Mouse (Mus musculus) ES-Bruce4 (cell line): ENCODE measurements around the gene Dguok. TPM values are rescaled to one million over a fixed set of nuclear protein-coding genes. Genes with fewer than 3 reads are reported as not detected.

Source experiments
- H3K27ac ChIP-seq: 2 replicates; pipeline ENCODE4 v1.5.1; 2012; ENCODE audit warnings: low read length, inconsistent platforms; ENCODE audit not compliant: insufficient read depth
- H3K27me3 ChIP-seq: 2 replicates; pipeline ENCODE4 v1.6.1; 2012; ENCODE audit warnings: mild to moderate bottlenecking, low read length, inconsistent platforms; ENCODE audit not compliant: control insufficient read depth, poor library complexity, insufficient read depth, severe bottlenecking
- H3K36me3 ChIP-seq: 2 replicates; pipeline ENCODE4 v1.6.1; 2012; ENCODE audit warnings: inconsistent platforms, mild to moderate bottlenecking, low read length, moderate library complexity; ENCODE audit not compliant: control insufficient read depth, poor library complexity, insufficient read depth, severe bottlenecking
- H3K4me1 ChIP-seq: one replicate; pipeline ENCODE4 v1.8.1; 2011; ENCODE audit warnings: low read length; ENCODE audit not compliant: control insufficient read depth, insufficient read depth
- H3K4me3 ChIP-seq: 2 replicates; pipeline ENCODE4 v1.5.1; 2011; ENCODE audit warnings: low read depth, mild to moderate bottlenecking, low read length
- H3K9ac ChIP-seq: 2 replicates; pipeline ENCODE4 v1.6.1; 2012; ENCODE audit warnings: low read depth, mild to moderate bottlenecking, inconsistent platforms; ENCODE audit not compliant: poor library complexity, severe bottlenecking
- H3K9me3 ChIP-seq: replicated peaks from 2 replicates; pipeline ENCODE4 v1.6.1; 2012; ENCODE audit warnings: mild to moderate bottlenecking, low read length, inconsistent platforms; ENCODE audit not compliant: control insufficient read depth, poor library complexity, insufficient read depth, severe bottlenecking
- CTCF ChIP-seq: IDR thresholded peaks from one replicate; pipeline ENCODE4 v1.8.1; 2011; ENCODE audit warnings: low read depth, low read length
- EP300 ChIP-seq: IDR thresholded peaks from 2 replicates; pipeline ENCODE4 v1.6.1; 2011; ENCODE audit warnings: low read depth, low read length; ENCODE audit not compliant: insufficient read depth
- POLR2A ChIP-seq: IDR thresholded peaks from one replicate; pipeline ENCODE4 v1.8.1; 2011; ENCODE audit warnings: low read length; ENCODE audit not compliant: insufficient read depth
- polyA plus RNA-seq: library from polyadenylated mRNA; stranded (reverse); fragments of >200 nt; gene quantifications from 2 replicates; pipeline ENCODE4 v1.2.4, GENCODE M21; 2011; ENCODE audit warnings: low read depth; ENCODE audit not compliant: missing spikeins, insufficient read depth, insufficient read length

Gene Dguok
- polyA plus RNA-seq, 1 experiment, result 48.0 TPM

DNA sequence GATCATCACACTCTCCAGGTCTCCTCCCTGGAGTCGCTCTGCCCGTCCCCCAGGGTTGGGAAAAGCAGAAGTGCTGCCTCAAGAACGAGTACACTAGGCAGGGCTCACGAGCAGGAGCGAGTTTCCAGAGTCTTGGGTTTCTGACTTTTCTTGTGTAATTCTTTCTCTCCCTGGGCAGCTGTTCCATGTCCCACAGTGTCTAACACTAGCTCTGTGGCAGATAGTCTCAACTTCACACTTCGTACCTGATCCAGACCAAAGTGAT lies 30.0 kb upstream of the Dguok start:
- no peak overlapping the region for H3K4me3 ChIP-seq
- TF ChIP-seq POLR2A (no peak), CTCF (no peak), EP300 (no peak)
- no peak overlapping the region for H3K27ac ChIP-seq
- no peaks in the 10 kb centered on the region for H3K27me3 ChIP-seq
- no peak overlapping the region for H3K9ac ChIP-seq
- no peaks in the 10 kb centered on the region for H3K4me1 ChIP-seq
- H3K36me3 ChIP-seq, result no peaks in the 10 kb centered on the region
- H3K9me3 ChIP-seq, result no peaks in the 10 kb centered on the region

DNA sequence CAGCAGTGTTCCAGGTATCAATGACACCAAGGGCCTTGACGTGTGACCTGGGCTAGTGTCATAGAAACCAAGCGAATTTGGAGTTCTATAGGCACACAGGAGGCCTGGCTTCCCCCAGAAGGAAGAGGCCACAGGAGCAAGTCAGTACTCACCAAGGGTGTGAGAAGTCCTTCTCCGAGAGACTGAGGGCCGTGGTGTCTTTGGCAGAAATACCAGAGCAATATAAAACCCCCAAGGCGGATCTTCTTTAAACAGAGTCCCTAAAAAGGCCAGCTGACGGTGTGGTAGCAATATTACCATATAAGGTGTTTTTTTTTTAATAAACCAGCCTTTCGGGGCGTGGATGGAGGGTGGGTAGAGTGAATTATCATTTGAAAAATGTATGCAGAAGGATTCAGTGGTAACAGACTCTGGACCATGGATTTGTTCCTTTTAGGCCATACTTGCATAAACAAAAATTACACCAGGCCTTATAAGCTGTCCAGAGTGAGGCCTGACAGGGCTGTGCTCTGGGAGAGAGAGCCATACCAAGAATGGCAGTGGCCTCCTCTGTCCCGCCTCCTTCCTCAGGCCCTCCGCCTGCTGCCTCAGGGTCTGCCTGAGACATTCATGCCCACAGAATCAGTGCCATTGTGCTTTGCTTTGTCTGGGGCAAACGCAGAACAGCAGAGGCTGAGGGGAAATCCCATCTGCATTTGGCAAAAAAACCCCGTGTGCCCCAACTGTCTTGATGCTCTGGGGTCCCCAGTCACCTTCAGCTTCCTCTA lies 29.4 kb upstream of the Dguok start, which contains the start of gene Actg2:
TSS of gene Actg2 (minus strand) at position 238 of the 767 bp plus-strand sequence.
- H3K4me1 ChIP-seq, result no peaks in the 10 kb centered on the region
- no peak for TF ChIP-seq POLR2A
- no peak for TF ChIP-seq EP300
- no peak for TF ChIP-seq CTCF
- H3K9ac ChIP-seq, result no peak within 1 kb of the TSS
- H3K27ac ChIP-seq, result no peak within 1 kb of the TSS
- no peaks in the 10 kb centered on the region for H3K27me3 ChIP-seq
- no peak within 1 kb of the TSS for H3K4me3 ChIP-seq
- no peaks in the 10 kb centered on the region for H3K9me3 ChIP-seq
- H3K36me3 ChIP-seq, result no peaks in the 10 kb centered on the region

DNA sequence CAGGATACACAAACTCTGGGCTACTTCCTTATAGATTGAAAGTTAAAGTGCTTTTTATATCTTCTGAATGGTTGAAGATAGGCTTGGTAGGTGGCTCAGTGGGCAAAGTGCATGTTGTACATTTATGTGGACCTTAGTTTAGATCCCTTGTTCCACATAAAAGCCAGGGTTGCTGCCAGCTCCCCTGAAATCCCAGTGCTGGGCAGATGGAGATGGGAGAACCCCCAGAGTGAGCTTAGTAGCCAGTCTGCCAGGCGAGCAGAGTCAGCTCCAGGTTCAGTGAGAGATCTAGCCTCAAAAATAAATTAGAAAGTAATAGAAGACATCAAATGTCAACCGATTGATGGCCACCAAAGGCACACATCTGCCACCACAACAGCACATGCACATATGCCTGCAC lies 25.8 kb upstream of the Dguok start:
- no peak overlapping the region for H3K4me3 ChIP-seq
- no peak overlapping the region for H3K9ac ChIP-seq
- no peaks in the 10 kb centered on the region for H3K36me3 ChIP-seq
- no peaks in the 10 kb centered on the region for H3K9me3 ChIP-seq
- no peak overlapping the region for H3K27ac ChIP-seq
- H3K27me3 ChIP-seq, result no peaks in the 10 kb centered on the region
- no peak for TF ChIP-seq EP300
- TF ChIP-seq POLR2A, result no peak
- TF ChIP-seq CTCF, result no peak
- no peaks in the 10 kb centered on the region for H3K4me1 ChIP-seq

DNA sequence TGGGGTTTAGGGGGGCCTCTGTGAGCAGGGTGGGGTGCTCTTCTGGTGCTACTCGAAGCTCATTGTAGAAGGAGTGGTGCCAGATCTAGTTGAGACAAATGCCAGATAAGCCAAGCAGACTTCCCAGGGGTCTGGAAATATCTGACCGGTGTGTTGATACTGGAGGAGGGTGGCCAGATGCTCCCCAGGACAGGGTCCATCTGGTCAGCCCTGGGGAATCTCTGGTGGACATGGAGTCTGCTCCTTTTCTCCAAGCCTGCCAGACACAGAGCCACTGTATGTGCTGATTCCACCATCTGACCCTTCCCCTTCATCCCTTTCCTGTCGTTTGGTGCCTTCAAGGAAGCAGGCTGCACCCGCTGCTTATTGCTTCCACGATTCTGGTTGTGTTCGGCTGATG lies 16.4 kb upstream of the Dguok start:
- Histone ChIP-seq H3K27ac (no peak overlapping the region), H3K27me3 (no peaks in the 10 kb centered on the region)
- TF ChIP-seq EP300 (no peak), POLR2A (no peak), CTCF (no peak)

DNA sequence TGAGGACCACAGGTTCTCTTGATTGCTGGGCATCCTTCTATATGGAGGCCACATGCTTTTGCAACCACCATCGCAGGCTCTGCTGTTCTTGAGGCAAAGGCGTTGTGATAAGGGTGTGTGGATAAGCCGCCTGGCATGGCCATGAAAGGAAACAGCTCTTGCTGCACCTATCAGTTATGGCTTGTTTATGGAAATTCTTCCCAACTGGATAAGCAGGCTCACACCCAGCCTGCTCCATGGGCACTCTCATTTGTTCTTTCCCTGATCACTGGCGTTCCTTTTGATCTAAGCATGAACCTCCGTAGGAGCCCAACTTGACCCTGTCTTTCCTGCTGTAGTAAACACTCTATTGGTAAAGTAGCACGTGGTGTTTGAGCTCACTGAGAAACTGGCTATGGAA lies 15.0 kb upstream of the Dguok start:
- H3K36me3 ChIP-seq, result no peaks in the 10 kb centered on the region
- H3K27me3 ChIP-seq, result no peaks in the 10 kb centered on the region
- no peaks in the 10 kb centered on the region for H3K4me1 ChIP-seq
- no peaks in the 10 kb centered on the region for H3K9me3 ChIP-seq
- TF ChIP-seq POLR2A, result no peak
- TF ChIP-seq EP300, result no peak
- no peak for TF ChIP-seq CTCF
- no peak overlapping the region for H3K9ac ChIP-seq
- H3K4me3 ChIP-seq, result no peak overlapping the region
- H3K27ac ChIP-seq, result no peak overlapping the region

More for the DNA sequence above, 16.4 kb upstream of the Dguok start:
- no peak overlapping the region for H3K4me3 ChIP-seq
- H3K36me3 ChIP-seq, result no peaks in the 10 kb centered on the region
- no peak overlapping the region for H3K9ac ChIP-seq
- H3K9me3 ChIP-seq, result no peaks in the 10 kb centered on the region
- no peaks in the 10 kb centered on the region for H3K4me1 ChIP-seq

DNA sequence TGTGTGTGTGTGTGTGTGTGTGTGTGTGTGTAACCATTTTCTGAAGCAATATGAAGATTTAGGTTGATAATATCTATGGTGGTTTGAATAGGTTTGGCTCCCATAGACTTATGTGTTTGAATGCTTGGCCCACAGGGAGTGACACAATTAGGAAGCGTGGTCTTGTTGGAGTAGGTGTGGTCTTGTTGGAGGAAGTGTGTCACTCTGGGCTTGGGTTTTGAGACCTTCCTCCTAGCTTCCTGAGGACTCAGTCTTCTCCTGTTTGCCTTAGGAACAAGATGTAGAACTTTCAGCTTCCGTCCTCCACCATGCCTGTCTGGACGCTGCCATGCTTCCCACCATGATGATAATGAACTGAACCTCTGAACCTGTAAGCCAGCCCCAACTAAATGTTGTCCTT lies 11.9 kb upstream of the Dguok start:
- no peaks in the 10 kb centered on the region for H3K4me1 ChIP-seq
- TF ChIP-seq POLR2A, result no peak
- TF ChIP-seq CTCF, result no peak
- no peak for TF ChIP-seq EP300

More for the DNA sequence above, 11.9 kb upstream of the Dguok start:
- H3K9ac ChIP-seq, result no peak overlapping the region
- no peaks in the 10 kb centered on the region for H3K36me3 ChIP-seq
- no peaks in the 10 kb centered on the region for H3K9me3 ChIP-seq
- H3K4me3 ChIP-seq, result no peak overlapping the region
- no peak overlapping the region for H3K27ac ChIP-seq
- H3K27me3 ChIP-seq, result no peaks in the 10 kb centered on the region
